Mouse (Mus musculus): ENCODE data around the gene Fam57b.
"Not testable (repeated sequence)": the region's sequence is repeated elsewhere in the genome, so short reads cannot be mapped to it uniquely, and the experiment has no call there.

Fam57b gene

GRCm38 (mm10) chr7:126778147-126778546, 19.3 kb upstream of the Fam57b start:
- DNase-seq (ENCODE audit: low spot score) = no peak

- DNase-seq (ENCODE audit: low spot score) = not testable (repeated sequence)
These were observed 18.4 kb upstream of the Fam57b start for GRCm38 (mm10) chr7:126779101-126779500.

GRCm38 (mm10) chr7:126779983-126780970, 17.2 kb upstream of the Fam57b start:
- DNase-seq (ENCODE audit: low spot score) = peak; percentile 84

GRCm38 (mm10) chr7:126780971-126781635, 16.4 kb upstream of the Fam57b start, which contains the start of gene Tbx6:
Gene Tbx6 (plus strand): TSS chr7:126781483.
- DNase-seq (ENCODE audit: low spot score) = no peak

- no peak for DNase-seq (ENCODE audit: low spot score)
These were observed 15.7 kb upstream of the Fam57b start for GRCm38 (mm10) chr7:126781661-126782370.

GRCm38 (mm10) chr7:126782693-126783092, 14.8 kb upstream of the Fam57b start:
- DNase-seq (ENCODE audit: low spot score) = no peak

GRCm38 (mm10) chr7:126784469-126784868, 13.0 kb upstream of the Fam57b start:
- no peak for DNase-seq (ENCODE audit: low spot score)

- DNase-seq (ENCODE audit: low spot score) = no peak
These were observed 12.4 kb upstream of the Fam57b start for GRCm38 (mm10) chr7:126785056-126785455.

- no peak for DNase-seq (ENCODE audit: low spot score)
These were observed 11.3 kb upstream of the Fam57b start for GRCm38 (mm10) chr7:126786142-126786541.

- DNase-seq (ENCODE audit: low spot score) = no peak
These were observed 8.3 kb upstream of the Fam57b start for GRCm38 (mm10) chr7:126789141-126789540.

- DNase-seq (ENCODE audit: low spot score) = peak; percentile 98
These were observed 5.4 kb upstream of the Fam57b start, which contains the start of gene Ppp4c for GRCm38 (mm10) chr7:126791851-126792720. Gene Ppp4c (minus strand): TSS chr7:126792496.

- no peak for DNase-seq (ENCODE audit: low spot score)
These were observed 4.6 kb upstream of the Fam57b start for GRCm38 (mm10) chr7:126792721-126793443.

- no peak for DNase-seq (ENCODE audit: low spot score)
These were observed 3.8 kb upstream of the Fam57b start for GRCm38 (mm10) chr7:126793456-126794270.

GRCm38 (mm10) chr7:126794271-126794605, 3.2 kb upstream of the Fam57b start:
- DNase-seq (ENCODE audit: low spot score) = no peak

- DNase-seq (ENCODE audit: low spot score) = no peak
These were observed 1.8 kb upstream of the Fam57b start for GRCm38 (mm10) chr7:126795387-126796317.

- DNase-seq (ENCODE audit: low spot score) = no peak
These were observed 1.0 kb upstream of the Fam57b start for GRCm38 (mm10) chr7:126796350-126796932.

- DNase-seq (ENCODE audit: low spot score) = no peak
These were observed 920 bp downstream of the Fam57b start for GRCm38 (mm10) chr7:126798127-126799049.
